In the genomic region with DNA sequence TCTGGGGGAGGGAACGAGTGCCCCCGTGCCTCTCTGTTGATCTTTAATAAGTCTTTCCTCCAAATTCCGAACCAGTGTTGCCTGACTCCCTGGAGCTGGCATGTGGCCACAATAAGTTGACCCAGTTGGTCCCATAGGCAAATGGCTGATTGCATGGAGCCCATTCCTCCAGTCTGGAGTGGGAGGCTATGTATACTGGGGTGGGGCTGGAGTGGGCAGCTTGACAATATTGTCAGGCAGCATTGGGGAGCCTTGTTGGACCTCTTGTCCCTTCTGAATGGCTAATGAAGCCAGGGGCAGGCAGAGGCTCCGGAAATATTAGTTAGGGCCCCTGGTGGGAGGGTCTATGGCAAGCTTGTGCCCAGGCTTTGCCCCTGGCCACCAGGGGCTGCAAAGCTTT, we compare ENCODE assay signal across 11 mouse cellular contexts. TPM values are rescaled to one million over a fixed set of nuclear protein-coding genes. Genes with fewer than 3 reads are reported as not detected.
DNase-seq lines count a peak whose midpoint lies in the region; ATAC-seq and TF ChIP-seq lines count a peak whose summit lies in the region.
"Had no signal": no experiment of that assay in that cellular context is flagged by ENCODE, and none has a peak within 500 bp of the region (broad histone marks: within the 10 kb centered on the region; RNA-seq: fewer than 3 reads in every experiment).

No protein-coding gene starts in this region.

- no peaks in the 10 kb centered on the region for H3K9me3 ChIP-seq in G1E (replicated peaks)
- no peaks in the 10 kb centered on the region for H3K9me3 ChIP-seq in forebrain, embryonic 11.5 days (ENCODE audit: control insufficient read depth, low read length)
- no peaks in the 10 kb centered on the region for H3K9me3 ChIP-seq in hindbrain, postnatal 0 days (ENCODE audit: low read length)
- H3K9me3 ChIP-seq in midbrain, embryonic 12.5 days = no peaks in the 10 kb centered on the region
- H3K9me3 ChIP-seq: megakaryocyte, embryonic 14.5 days had no signal

- TF ChIP-seq CTCF in G1E (IDR thresholded peaks at IDR 0.05; ENCODE audit: low read depth, low read length) = no peak
- TF ChIP-seq CTCF in hindbrain, postnatal 0 days (IDR thresholded peaks at IDR 0.05; ENCODE audit: low read depth) = no peak
- no peak for TF ChIP-seq CTCF in left cerebral cortex, adult 2 months (IDR thresholded peaks at IDR 0.05)

- peak overlapping the region; percentile 20; the same call in 1 of the 2 replicates for H3K4me2 ChIP-seq in forebrain, embryonic 11.5 days (ENCODE audit: low read depth, low read length, severe bottlenecking)
- H3K4me2 ChIP-seq in hindbrain, postnatal 0 days (ENCODE audit: low read depth, low read length) = no peak overlapping the region
- H3K4me2 ChIP-seq in midbrain, embryonic 12.5 days (replicated peaks) = no peak overlapping the region

- intact Hi-C loops in left cerebral cortex, adult 2 months (cut with DNase I) = no loop called here

- peak overlapping the region; percentile 62; the same call in 1 of the 2 replicates for H3K4me3 ChIP-seq in G1E (ENCODE audit: low read depth, low read length)
- H3K4me3 ChIP-seq in forebrain, embryonic 11.5 days (ENCODE audit: low read depth, low read length) = no peak overlapping the region
- H3K4me3 ChIP-seq in hindbrain, postnatal 0 days (ENCODE audit: low read length) = no peak overlapping the region
- no peak overlapping the region for H3K4me3 ChIP-seq in midbrain, embryonic 12.5 days
- no peak overlapping the region for H3K4me3 ChIP-seq in left cerebral cortex, adult 2 months
- H3K4me3 ChIP-seq: megakaryocyte, embryonic 14.5 days had no signal

- peak; percentile 16 for DNase-seq in G1E (ENCODE audit: low spot score)
- DNase-seq in forebrain, embryonic 11.5 days (ENCODE audit: low spot score) = no peak
- no peak for DNase-seq in hindbrain, postnatal 0 days (ENCODE audit: low spot score)
- no peak for DNase-seq in thymus, postnatal 4 days
- no peak for DNase-seq in layer of hippocampus, adult 9-10 months (ENCODE audit: low spot score)
- DNase-seq in adrenal gland, postnatal 36 days = no peak
- DNase-seq in left cerebral cortex, adult 2 months (ENCODE audit: extremely low spot score in 1 of 2, low spot score in 2 of 2) = no peak
- DNase-seq: kidney, postnatal 36 days; right cerebral cortex, adult 18-20 months had no signal

- ATAC-seq in G1E (ENCODE audit: extremely low read depth, insufficient number of reproducible peaks, low FRiP score, poor library complexity, severe bottlenecking) = no peak
- peak; percentile 35 for ATAC-seq in forebrain, embryonic 11.5 days (replicated peaks; ENCODE audit: low FRiP score)
- ATAC-seq in hindbrain, postnatal 0 days = peak; percentile 41; the same call in 1 of the 2 replicates
- peak; percentile 50 for ATAC-seq in midbrain, embryonic 12.5 days (ENCODE audit: low FRiP score, low read depth)

- no peak overlapping the region for H3K9ac ChIP-seq in forebrain, embryonic 11.5 days (ENCODE audit: low read length)
- no peak overlapping the region for H3K9ac ChIP-seq in hindbrain, postnatal 0 days (replicated peaks; ENCODE audit: low read length)
- no peak overlapping the region for H3K9ac ChIP-seq in midbrain, embryonic 12.5 days (replicated peaks)

- no peaks in the 10 kb centered on the region for H3K36me3 ChIP-seq in G1E (replicated peaks)
- H3K36me3 ChIP-seq in forebrain, embryonic 11.5 days (ENCODE audit: control insufficient read depth, insufficient read depth, low read length) = no peaks in the 10 kb centered on the region
- no peaks in the 10 kb centered on the region for H3K36me3 ChIP-seq in hindbrain, postnatal 0 days (ENCODE audit: insufficient read depth, low read length)
- H3K36me3 ChIP-seq in midbrain, embryonic 12.5 days = no peaks in the 10 kb centered on the region

- no peaks in the 10 kb centered on the region for H3K27me3 ChIP-seq in G1E (ENCODE audit: insufficient read depth, low read length)
- peaks cover 10% of the 10 kb centered on the region; the same call in 1 of the 2 replicates for H3K27me3 ChIP-seq in forebrain, embryonic 11.5 days (ENCODE audit: control insufficient read depth, insufficient read depth, low read length)
- no peaks in the 10 kb centered on the region for H3K27me3 ChIP-seq in hindbrain, postnatal 0 days (ENCODE audit: insufficient read depth, low read length)
- no peaks in the 10 kb centered on the region for H3K27me3 ChIP-seq in midbrain, embryonic 12.5 days

- 41% methylated on average over 4 of the region's 4 CpGs for WGBS in forebrain, embryonic 11.5 days
- 20% methylated on average over 4 of the region's 4 CpGs for WGBS in hindbrain, postnatal 0 days
- 53% methylated on average over 4 of the region's 4 CpGs for WGBS in midbrain, embryonic 12.5 days

- H3K27ac ChIP-seq in forebrain, embryonic 11.5 days (ENCODE audit: low read depth, low read length) = peak overlapping the region; percentile 86
- no peak overlapping the region for H3K27ac ChIP-seq in hindbrain, postnatal 0 days
- peak overlapping the region; percentile 89 for H3K27ac ChIP-seq in midbrain, embryonic 12.5 days (replicated peaks)
- no peak overlapping the region for H3K27ac ChIP-seq in left cerebral cortex, adult 2 months

- H3K4me1 ChIP-seq in G1E (ENCODE audit: insufficient read depth, low read depth, low read length) = peaks cover 60% of the 10 kb centered on the region
- H3K4me1 ChIP-seq in forebrain, embryonic 11.5 days (replicated peaks; ENCODE audit: control insufficient read depth, insufficient read depth, low read length) = peaks cover 13% of the 10 kb centered on the region
- peaks cover 8% of the 10 kb centered on the region; the same call in 1 of the 2 replicates for H3K4me1 ChIP-seq in hindbrain, postnatal 0 days (ENCODE audit: insufficient read depth, low read length)
- peaks cover 23% of the 10 kb centered on the region for H3K4me1 ChIP-seq in midbrain, embryonic 12.5 days

RNA-seq across cellular contexts. Expression of a gene that starts 32.8 kb away (rescaled TPM):
- 0.68 TPM in 1 of 2 replicates, not detected in the other for total RNA-seq in G1E (2014; fragmentation: Nextera tagmentation)
- total RNA-seq in G1E (2017) = 0.06 and 0.27 TPM in 2 replicates
- not detected in 2 replicates for polyA plus RNA-seq in G1E (2012)
- 16.1 and 18.2 TPM in 2 replicates for polyA plus RNA-seq in forebrain, embryonic 11.5 days (2014; fragmentation: Nextera tagmentation; extraction: Ambion mirVana)
- total RNA-seq in hindbrain, postnatal 0 days (2014; rRNA removed) = 33.8 and 41.9 TPM in 2 replicates
- 40.0 and 41.0 TPM in 2 replicates for polyA plus RNA-seq in hindbrain, postnatal 0 days (2015; fragmentation: Nextera tagmentation; extraction: Ambion mirVana)
- polyA plus RNA-seq in midbrain, embryonic 12.5 days (2016; fragmentation: Nextera tagmentation; extraction: Ambion mirVana) = 29.5 and 30.4 TPM in 2 replicates
- 10 to 100 TPM; 39.7 to 58.7 TPM for total RNA-seq in adrenal gland, postnatal 36 days (2021)
- 10 to 100 TPM; 63.7 to 66.3 TPM for total RNA-seq in left cerebral cortex, adult 2 months (2021)

RNA-seq across cellular contexts. Expression of a gene that starts 59.1 kb away (rescaled TPM):
- total RNA-seq in G1E (2014; fragmentation: Nextera tagmentation) (not detected in 2 replicates), G1E (2017) (0.12 TPM in 1 of 2 replicates, not detected in the other)
- not detected in 2 replicates for polyA plus RNA-seq in G1E (2012)
- 114 and 145 TPM in 2 replicates for polyA plus RNA-seq in forebrain, embryonic 11.5 days (2014; fragmentation: Nextera tagmentation; extraction: Ambion mirVana)
- total RNA-seq in hindbrain, postnatal 0 days (2014; rRNA removed) = 53.0 and 83.8 TPM in 2 replicates
- polyA plus RNA-seq in hindbrain, postnatal 0 days (2015; fragmentation: Nextera tagmentation; extraction: Ambion mirVana) = 45.5 and 48.4 TPM in 2 replicates
- polyA plus RNA-seq in midbrain, embryonic 12.5 days (2016; fragmentation: Nextera tagmentation; extraction: Ambion mirVana) = 149 and 177 TPM in 2 replicates
- 1 to 10 TPM; 5.1 to 9.4 TPM for total RNA-seq in adrenal gland, postnatal 36 days (2021)
- 10 to 100 TPM; 13.7 to 15.4 TPM for total RNA-seq in left cerebral cortex, adult 2 months (2021)

Comparison
In these comparisons a context has a peak if more than half of its experiments do, and no peak if none do; other contexts are left out.
1. H3K27ac ChIP-seq: peak in forebrain, embryonic 11.5 days (single experiment) and midbrain, embryonic 12.5 days (single experiment); none in hindbrain, postnatal 0 days (single experiment) and left cerebral cortex, adult 2 months (single experiment).
2. RNA of a gene that starts 32.8 kb away (total RNA-seq): 63.7 to 66.3 TPM in left cerebral cortex, adult 2 months, 39.7 to 58.7 TPM in adrenal gland, postnatal 36 days and 33.8 to 41.9 TPM in hindbrain, postnatal 0 days; 0.06 to 0.68 TPM in G1E; every median in the first group is over 10 times any median in the second.
3. RNA of a gene that starts 59.1 kb away (total RNA-seq): 53.0 to 83.8 TPM in hindbrain, postnatal 0 days, 13.7 to 15.4 TPM in left cerebral cortex, adult 2 months and 5.1 to 9.4 TPM in adrenal gland, postnatal 36 days; 0.12 TPM in G1E; every median in the first group is over 4 times any median in the second.